In the genomic region with DNA sequence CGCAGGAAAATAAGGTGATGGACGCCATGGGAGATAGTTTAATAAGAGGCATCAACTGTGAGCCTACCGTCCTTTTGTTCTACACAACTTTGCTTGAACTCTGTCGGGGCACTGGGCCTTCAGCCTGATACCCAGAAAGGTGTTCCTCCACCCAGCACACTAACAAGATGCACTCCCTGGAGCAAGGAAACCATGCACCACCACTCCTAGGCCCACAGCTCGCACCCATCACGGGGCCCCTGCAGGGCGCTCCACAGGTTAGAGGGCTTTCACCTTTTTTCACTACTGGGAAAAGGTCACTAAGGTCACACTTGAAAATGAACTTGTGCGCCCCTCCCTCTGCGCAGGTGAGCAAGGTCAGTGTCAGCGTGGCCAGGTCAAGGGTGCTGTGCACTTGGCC, we compare ENCODE assay signal across 8 mouse cellular contexts. TPM values are rescaled to one million over a fixed set of nuclear protein-coding genes. Genes with fewer than 3 reads are reported as not detected.
DNase-seq lines count a peak whose midpoint lies in the region; ATAC-seq and TF ChIP-seq lines count a peak whose summit lies in the region.

No protein-coding gene starts in this region.

- H3K27ac ChIP-seq in ES-Bruce4 (ENCODE audit: insufficient read depth, low read length): 0 out of 2 replicates have a peak overlapping the region, but pooled peaks have one; percentile 6
- H3K27ac ChIP-seq in forebrain, embryonic 10.5 days: peak overlapping the region; percentile 95
- H3K27ac ChIP-seq in intestine, postnatal 0 days (ENCODE audit: low read depth, low read length): peak overlapping the region; percentile 57
- no peak overlapping the region for H3K27ac ChIP-seq in midbrain, postnatal 0 days (ENCODE audit: low read depth, low read length)

- peak overlapping the region; percentile 96 for H3K4me2 ChIP-seq in intestine, postnatal 0 days (replicated peaks; ENCODE audit: low read depth)
- peak overlapping the region; percentile 81 for H3K4me2 ChIP-seq in midbrain, postnatal 0 days (ENCODE audit: low read depth, low read length, poor library complexity, severe bottlenecking)

- no peak for TF ChIP-seq EP300 in ES-Bruce4 (IDR thresholded peaks at IDR 0.05; ENCODE audit: insufficient read depth, low read depth, low read length)

- DNase-seq in kidney, adult 11 months: peak; percentile 31
- no peak for DNase-seq in kidney, postnatal 10 days
- no peak for DNase-seq in forebrain, embryonic 10.5 days (ENCODE audit: extremely low spot score, low spot score)
- no peak for DNase-seq in midbrain, postnatal 0 days (ENCODE audit: low spot score)
- no peak for DNase-seq in adrenal gland, postnatal 36 days
- DNase-seq in cerebellum, adult 11-12 months: no peak

- H3K36me3 ChIP-seq in ES-Bruce4 (ENCODE audit: control insufficient read depth, insufficient read depth, low read length, poor library complexity, severe bottlenecking): peaks cover 17% of the 10 kb centered on the region
- peaks cover 69% of the 10 kb centered on the region for H3K36me3 ChIP-seq in forebrain, embryonic 10.5 days (replicated peaks)
- H3K36me3 ChIP-seq in intestine, postnatal 0 days (ENCODE audit: control insufficient read depth, insufficient read depth): peaks cover 53% of the 10 kb centered on the region
- H3K36me3 ChIP-seq in midbrain, postnatal 0 days (ENCODE audit: insufficient read depth, low read length): peaks cover 23% of the 10 kb centered on the region

- ATAC-seq in intestine, postnatal 0 days: peak; percentile 20; the same call in 1 of the 2 replicates
- ATAC-seq in midbrain, postnatal 0 days (ENCODE audit: low FRiP score): peak; percentile 32; the same call in 1 of the 2 replicates

- H3K27me3 ChIP-seq in ES-Bruce4 (ENCODE audit: control insufficient read depth, insufficient read depth, low read length, poor library complexity, severe bottlenecking): no peaks in the 10 kb centered on the region
- no peaks in the 10 kb centered on the region for H3K27me3 ChIP-seq in forebrain, embryonic 10.5 days (ENCODE audit: poor library complexity, severe bottlenecking)
- H3K27me3 ChIP-seq in intestine, postnatal 0 days (replicated peaks; ENCODE audit: control insufficient read depth, insufficient read depth, low read length): no peaks in the 10 kb centered on the region
- no peaks in the 10 kb centered on the region for H3K27me3 ChIP-seq in midbrain, postnatal 0 days (ENCODE audit: insufficient read depth, low read length)

- no peak for TF ChIP-seq CTCF in ES-Bruce4 (IDR thresholded peaks at IDR 0.05; ENCODE audit: low read depth, low read length)
- no peak for TF ChIP-seq CTCF in intestine, postnatal 0 days (IDR thresholded peaks at IDR 0.05; ENCODE audit: low read depth)
- no peak for TF ChIP-seq CTCF in midbrain, postnatal 0 days (IDR thresholded peaks at IDR 0.05)

- 42% methylated on average over 10 of the region's 10 CpGs for WGBS in forebrain, embryonic 10.5 days
- WGBS in intestine, postnatal 0 days: 34% methylated on average over 10 of the region's 10 CpGs
- WGBS in midbrain, postnatal 0 days: 38% methylated on average over 10 of the region's 10 CpGs

- peak overlapping the region; percentile 72 for H3K9ac ChIP-seq in ES-Bruce4 (ENCODE audit: low read depth, poor library complexity, severe bottlenecking)
- peak overlapping the region; percentile 58 for H3K9ac ChIP-seq in intestine, postnatal 0 days (ENCODE audit: low read depth, low read length)
- H3K9ac ChIP-seq in midbrain, postnatal 0 days (replicated peaks; ENCODE audit: low read length, poor library complexity, severe bottlenecking): peak overlapping the region; percentile 88

- no peak for TF ChIP-seq POLR2A in ES-Bruce4 (IDR thresholded peaks at IDR 0.05; ENCODE audit: insufficient read depth, low read length)

- H3K4me3 ChIP-seq in ES-Bruce4 (ENCODE audit: low read depth, low read length): peak overlapping the region; percentile 93
- H3K4me3 ChIP-seq in forebrain, embryonic 10.5 days: peak overlapping the region; percentile 82
- H3K4me3 ChIP-seq in intestine, postnatal 0 days (ENCODE audit: low read depth, low read length): peak overlapping the region; percentile 56
- H3K4me3 ChIP-seq in midbrain, postnatal 0 days (ENCODE audit: low read depth, low read length): peak overlapping the region; percentile 71

- no peaks in the 10 kb centered on the region for H3K4me1 ChIP-seq in ES-Bruce4 (ENCODE audit: control insufficient read depth, insufficient read depth, low read length)
- peaks cover 35% of the 10 kb centered on the region for H3K4me1 ChIP-seq in forebrain, embryonic 10.5 days
- H3K4me1 ChIP-seq in intestine, postnatal 0 days (replicated peaks; ENCODE audit: control insufficient read depth, insufficient read depth, low read length): no peaks in the 10 kb centered on the region
- H3K4me1 ChIP-seq in midbrain, postnatal 0 days (ENCODE audit: insufficient read depth, low read length): peaks cover 6% of the 10 kb centered on the region; the same call in 1 of the 2 replicates

- H3K9me3 ChIP-seq in ES-Bruce4 (replicated peaks; ENCODE audit: control insufficient read depth, insufficient read depth, low read length, poor library complexity, severe bottlenecking): no peaks in the 10 kb centered on the region
- no peaks in the 10 kb centered on the region for H3K9me3 ChIP-seq in forebrain, embryonic 10.5 days
- no peaks in the 10 kb centered on the region for H3K9me3 ChIP-seq in intestine, postnatal 0 days (ENCODE audit: control insufficient read depth)
- no peaks in the 10 kb centered on the region for H3K9me3 ChIP-seq in midbrain, postnatal 0 days (ENCODE audit: low read length)

RNA-seq across cellular contexts. Expression of gene Atp5e, which starts 0.5 kb away (rescaled TPM):
- polyA plus RNA-seq in ES-Bruce4 (2011; ENCODE audit: insufficient read depth, insufficient read length, low read depth, missing spikeins): 311 and 337 TPM in 2 replicates
- 534 and 554 TPM in 2 replicates for polyA plus RNA-seq in forebrain, embryonic 10.5 days (2016; fragmentation: Nextera tagmentation; extraction: Ambion mirVana)
- 1,035 and 1,046 TPM in 2 replicates for polyA plus RNA-seq in intestine, postnatal 0 days (2015; fragmentation: Nextera tagmentation; extraction: Ambion mirVana)
- 553 TPM in 2 replicates for total RNA-seq in midbrain, postnatal 0 days (2014; rRNA removed)
- 832 and 847 TPM in 2 replicates for polyA plus RNA-seq in midbrain, postnatal 0 days (2015; fragmentation: Nextera tagmentation; extraction: Ambion mirVana)
- 100 to 1,000 TPM; 528 to 595 TPM for total RNA-seq in adrenal gland, postnatal 36 days (2021)

RNA-seq across cellular contexts. Expression of gene Prelid3b, which starts 9.5 kb away (rescaled TPM):
- 62.3 and 72.2 TPM in 2 replicates for polyA plus RNA-seq in ES-Bruce4 (2011; ENCODE audit: insufficient read depth, insufficient read length, low read depth, missing spikeins)
- polyA plus RNA-seq in forebrain, embryonic 10.5 days (2016; fragmentation: Nextera tagmentation; extraction: Ambion mirVana): 128 and 129 TPM in 2 replicates
- polyA plus RNA-seq in intestine, postnatal 0 days (2015; fragmentation: Nextera tagmentation; extraction: Ambion mirVana): 108 and 109 TPM in 2 replicates
- 61.0 and 63.4 TPM in 2 replicates for total RNA-seq in midbrain, postnatal 0 days (2014; rRNA removed)
- polyA plus RNA-seq in midbrain, postnatal 0 days (2015; fragmentation: Nextera tagmentation; extraction: Ambion mirVana): 93.5 and 96.6 TPM in 2 replicates
- total RNA-seq in adrenal gland, postnatal 36 days (2021): 100 to 1,000 TPM; 121 to 124 TPM

RNA-seq across cellular contexts. Expression of gene Tubb1, which starts 12.9 kb away (rescaled TPM):
- polyA plus RNA-seq in ES-Bruce4 (2011; ENCODE audit: insufficient read depth, insufficient read length, low read depth, missing spikeins): not detected in 2 replicates
- polyA plus RNA-seq in forebrain, embryonic 10.5 days (2016; fragmentation: Nextera tagmentation; extraction: Ambion mirVana): 5.5 and 5.9 TPM in 2 replicates
- polyA plus RNA-seq in intestine, postnatal 0 days (2015; fragmentation: Nextera tagmentation; extraction: Ambion mirVana): not detected in 2 replicates
- total RNA-seq in midbrain, postnatal 0 days (2014; rRNA removed): 0.11 and 0.33 TPM in 2 replicates
- 0.16 and 0.25 TPM in 2 replicates for polyA plus RNA-seq in midbrain, postnatal 0 days (2015; fragmentation: Nextera tagmentation; extraction: Ambion mirVana)
- under 1 TPM; 0.40 to 0.86 TPM for total RNA-seq in adrenal gland, postnatal 36 days (2021)

RNA-seq across cellular contexts. Expression of gene Ctsz, which starts 24.5 kb away (rescaled TPM):
- 59.2 and 62.1 TPM in 2 replicates for polyA plus RNA-seq in ES-Bruce4 (2011; ENCODE audit: insufficient read depth, insufficient read length, low read depth, missing spikeins)
- polyA plus RNA-seq in forebrain, embryonic 10.5 days (2016; fragmentation: Nextera tagmentation; extraction: Ambion mirVana): 102 and 106 TPM in 2 replicates
- polyA plus RNA-seq in intestine, postnatal 0 days (2015; fragmentation: Nextera tagmentation; extraction: Ambion mirVana): 829 and 892 TPM in 2 replicates
- 45.4 and 48.4 TPM in 2 replicates for total RNA-seq in midbrain, postnatal 0 days (2014; rRNA removed)
- polyA plus RNA-seq in midbrain, postnatal 0 days (2015; fragmentation: Nextera tagmentation; extraction: Ambion mirVana): 47.8 and 54.0 TPM in 2 replicates
- total RNA-seq in adrenal gland, postnatal 36 days (2021): 100 to 1,000 TPM; 153 to 175 TPM

RNA-seq across cellular contexts. Expression of gene Nelfcd, which starts 47.8 kb away (rescaled TPM):
- 64.3 and 69.5 TPM in 2 replicates for polyA plus RNA-seq in ES-Bruce4 (2011; ENCODE audit: insufficient read depth, insufficient read length, low read depth, missing spikeins)
- 196 and 201 TPM in 2 replicates for polyA plus RNA-seq in forebrain, embryonic 10.5 days (2016; fragmentation: Nextera tagmentation; extraction: Ambion mirVana)
- polyA plus RNA-seq in intestine, postnatal 0 days (2015; fragmentation: Nextera tagmentation; extraction: Ambion mirVana): 31.0 and 32.1 TPM in 2 replicates
- 42.7 and 52.3 TPM in 2 replicates for total RNA-seq in midbrain, postnatal 0 days (2014; rRNA removed)
- 95.7 and 96.9 TPM in 2 replicates for polyA plus RNA-seq in midbrain, postnatal 0 days (2015; fragmentation: Nextera tagmentation; extraction: Ambion mirVana)
- 10 to 100 TPM; 54.9 to 55.8 TPM for total RNA-seq in adrenal gland, postnatal 36 days (2021)
